Mouse (Mus musculus) embryonic facial prominence, embryonic 10.5 days (tissue): ENCODE results near the gene Ccn2. TPM values are rescaled to one million over a fixed set of nuclear protein-coding genes. Genes with fewer than 3 reads are reported as not detected.
"Not testable (repeated sequence)": the region's sequence is repeated elsewhere in the genome, so short reads cannot be mapped to it uniquely, and the experiment has no call there.

Experiments used
- DNase-seq: peaks from one replicate; pipeline ENCODE4 v3.0.0-alpha.2; 2017; ENCODE audit warnings: low spot score
- H3K27ac ChIP-seq: fragments of 300-500 bp; sonication (generic); replicated peaks from 2 replicates; pipeline ENCODE4 v1.5.1; 2016; ENCODE audit warnings: mild to moderate bottlenecking
- H3K27me3 ChIP-seq: fragments of 300-500 bp; sonication (generic); replicated peaks from 2 replicates; pipeline ENCODE4 v1.6.1; 2016; ENCODE audit warnings: low read depth, mild to moderate bottlenecking; ENCODE audit not compliant: poor library complexity, severe bottlenecking
- H3K36me3 ChIP-seq: fragments of 300-500 bp; sonication (generic); replicated peaks from 2 replicates; pipeline ENCODE4 v1.6.1; 2016; ENCODE audit warnings: mild to moderate bottlenecking, moderate library complexity
- H3K4me1 ChIP-seq: fragments of 300-500 bp; sonication (generic); 2 replicates; pipeline ENCODE4 v1.6.1; 2016
- H3K4me3 ChIP-seq: fragments of 300-500 bp; sonication (generic); 2 replicates; pipeline ENCODE4 v1.5.1; 2016; ENCODE audit warnings: mild to moderate bottlenecking, moderate library complexity
- H3K9me3 ChIP-seq: fragments of 300-500 bp; sonication (generic); 2 replicates; pipeline ENCODE4 v1.6.1; 2016; ENCODE audit warnings: mild to moderate bottlenecking
- WGBS: fragments of 180-500 bp; shearing (Covaris S2); methylation state at CpG from one replicate; pipeline ENCODE4 v1.1.7; 2016; 5-methylcytosine and 5-hydroxymethylcytosine counted together
- polyA plus RNA-seq: library from polyadenylated mRNA; unstranded; fragments of >200 nt; fragmentation: Nextera tagmentation; extraction: Ambion mirVana; gene quantifications from 2 replicates; pipeline ENCODE4 v1.2.1, GENCODE M21; 2016

Gene Ccn2
- polyA plus RNA-seq, 1 experiment from 2014 or later = 7.9 TPM

DNA sequence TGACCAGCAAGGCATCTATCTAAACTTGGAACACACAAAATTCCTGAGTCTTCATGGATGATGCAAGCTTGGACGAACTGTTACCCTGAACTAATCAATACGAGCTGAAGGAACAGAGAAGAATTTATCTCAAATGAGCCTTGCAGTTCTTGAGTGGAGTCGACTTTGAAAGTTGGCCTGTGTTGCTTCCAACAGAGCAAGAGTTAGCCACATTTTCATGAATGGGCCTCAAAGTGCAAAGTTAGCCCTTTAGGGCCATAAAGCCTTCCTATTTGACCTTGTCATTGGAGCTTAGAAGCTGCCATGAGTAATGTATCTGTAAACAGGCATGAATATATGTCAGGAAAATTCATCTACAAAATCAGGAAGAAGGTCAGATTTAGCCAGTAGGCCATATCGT, 19.5 kb downstream of the Ccn2 start:
- Histone ChIP-seq H3K36me3 (no peaks in the 10 kb centered on the region), H3K9me3 (no peaks in the 10 kb centered on the region), H3K4me1 (no peaks in the 10 kb centered on the region), H3K27ac (no peak overlapping the region), H3K4me3 (no peak overlapping the region), H3K27me3 (no peaks in the 10 kb centered on the region)
- WGBS = 88% methylated on average over 4 of the region's 4 CpGs
- no peak for DNase-seq

DNA sequence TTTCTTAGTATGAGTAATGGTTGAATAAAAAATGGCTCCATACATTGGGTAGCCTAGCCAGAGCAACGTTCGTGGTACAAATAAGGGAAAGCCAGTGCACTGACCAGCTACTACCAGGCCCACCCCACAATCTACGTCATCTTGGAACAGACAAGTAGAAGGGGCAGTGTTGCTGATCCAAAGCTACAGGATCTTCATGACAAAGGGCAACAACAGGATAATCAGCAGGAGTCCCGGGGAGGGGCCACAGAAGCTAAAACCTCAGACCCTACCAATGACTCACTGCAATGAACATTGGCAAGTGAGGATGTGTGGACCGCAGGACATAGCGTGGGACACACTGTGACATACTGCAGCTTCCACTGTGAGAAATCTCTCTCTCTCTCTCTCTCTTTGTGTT, 20.6 kb downstream of the Ccn2 start:
- DNase-seq = no peak
- H3K4me1 ChIP-seq = no peaks in the 10 kb centered on the region
- no peaks in the 10 kb centered on the region for H3K27me3 ChIP-seq
- no peaks in the 10 kb centered on the region for H3K36me3 ChIP-seq
- 83% methylated on average over 6 of the region's 6 CpGs for WGBS
- no peaks in the 10 kb centered on the region for H3K9me3 ChIP-seq
- H3K4me3 ChIP-seq = no peak overlapping the region
- H3K27ac ChIP-seq = no peak overlapping the region

DNA sequence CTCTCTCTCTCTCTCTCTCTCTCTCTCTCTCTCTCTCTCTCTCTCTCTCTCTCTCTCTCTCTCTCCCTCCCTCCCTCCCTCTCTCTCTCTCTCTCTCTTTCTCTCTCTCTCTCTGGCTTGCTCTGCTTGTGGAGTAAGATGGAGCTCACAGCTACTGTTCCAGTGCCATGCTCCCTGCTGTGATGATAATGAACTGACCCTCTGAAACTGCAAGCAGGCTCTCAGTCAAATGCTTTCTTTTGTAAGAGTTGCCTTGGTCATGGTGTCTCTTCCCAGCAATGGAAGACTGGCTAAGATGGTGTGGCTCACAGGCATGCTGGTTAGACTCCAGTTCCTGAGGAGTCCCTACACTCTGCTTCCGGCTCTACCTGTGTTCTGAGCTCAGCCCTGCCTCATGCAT, 21.3 kb downstream of the Ccn2 start:
- not testable (repeated sequence) for H3K27ac ChIP-seq, H3K4me1 ChIP-seq, H3K9me3 ChIP-seq, H3K36me3 ChIP-seq, H3K4me3 ChIP-seq, H3K27me3 ChIP-seq, DNase-seq
- WGBS = 90% methylated on average over 1 of the region's 1 CpGs

DNA sequence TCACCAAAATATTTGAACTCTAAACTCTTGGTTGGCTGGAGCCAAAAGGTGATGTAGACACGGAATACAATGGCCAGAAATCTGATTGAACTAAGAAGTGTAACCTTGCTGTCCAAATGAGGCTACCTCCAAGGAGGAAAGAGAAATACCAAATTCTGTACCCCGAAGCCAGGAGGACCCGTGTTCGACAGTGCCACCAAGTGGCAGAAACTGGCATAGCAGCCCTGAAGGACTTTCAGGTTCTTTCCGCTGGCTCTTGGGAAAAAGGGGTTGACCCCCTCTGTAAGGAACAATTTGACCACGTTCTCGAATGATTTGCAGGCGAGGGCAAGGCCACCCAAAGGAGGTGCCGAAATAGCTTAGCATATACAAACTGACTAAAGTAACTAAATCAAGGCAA, 26.3 kb downstream of the Ccn2 start:
- no peaks in the 10 kb centered on the region for H3K4me1 ChIP-seq
- H3K4me3 ChIP-seq = no peak overlapping the region
- peak; percentile 65 for DNase-seq
- H3K27ac ChIP-seq = no peak overlapping the region
- no peaks in the 10 kb centered on the region for H3K9me3 ChIP-seq
- no peaks in the 10 kb centered on the region for H3K27me3 ChIP-seq
- 39% methylated on average over 9 of the region's 9 CpGs for WGBS
- no peaks in the 10 kb centered on the region for H3K36me3 ChIP-seq

DNA sequence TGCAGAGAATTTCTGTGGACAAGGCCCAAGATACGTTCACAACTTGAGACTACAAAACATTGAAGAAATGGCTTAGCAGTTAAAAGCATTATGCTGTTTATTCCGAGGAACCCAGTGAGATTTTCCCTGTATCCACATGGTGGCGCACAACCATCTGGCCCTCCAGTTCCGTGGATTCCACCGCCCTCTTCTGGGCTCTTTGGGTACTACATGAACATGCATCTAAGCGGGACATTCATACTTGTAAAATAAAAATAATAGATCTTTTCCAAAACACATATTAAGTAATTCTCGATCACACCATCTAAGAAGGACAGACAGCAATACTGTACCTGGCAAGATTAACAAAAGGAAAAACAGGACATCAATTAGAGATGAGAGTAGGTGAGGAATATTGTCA, 27.3 kb downstream of the Ccn2 start:
- 23% methylated on average over 7 of the region's 7 CpGs for WGBS
- no peaks in the 10 kb centered on the region for H3K36me3 ChIP-seq
- no peak overlapping the region for H3K27ac ChIP-seq
- no peaks in the 10 kb centered on the region for H3K4me1 ChIP-seq
- peak; percentile 77 for DNase-seq
- no peaks in the 10 kb centered on the region for H3K9me3 ChIP-seq
- no peak overlapping the region for H3K4me3 ChIP-seq
- no peaks in the 10 kb centered on the region for H3K27me3 ChIP-seq

DNA sequence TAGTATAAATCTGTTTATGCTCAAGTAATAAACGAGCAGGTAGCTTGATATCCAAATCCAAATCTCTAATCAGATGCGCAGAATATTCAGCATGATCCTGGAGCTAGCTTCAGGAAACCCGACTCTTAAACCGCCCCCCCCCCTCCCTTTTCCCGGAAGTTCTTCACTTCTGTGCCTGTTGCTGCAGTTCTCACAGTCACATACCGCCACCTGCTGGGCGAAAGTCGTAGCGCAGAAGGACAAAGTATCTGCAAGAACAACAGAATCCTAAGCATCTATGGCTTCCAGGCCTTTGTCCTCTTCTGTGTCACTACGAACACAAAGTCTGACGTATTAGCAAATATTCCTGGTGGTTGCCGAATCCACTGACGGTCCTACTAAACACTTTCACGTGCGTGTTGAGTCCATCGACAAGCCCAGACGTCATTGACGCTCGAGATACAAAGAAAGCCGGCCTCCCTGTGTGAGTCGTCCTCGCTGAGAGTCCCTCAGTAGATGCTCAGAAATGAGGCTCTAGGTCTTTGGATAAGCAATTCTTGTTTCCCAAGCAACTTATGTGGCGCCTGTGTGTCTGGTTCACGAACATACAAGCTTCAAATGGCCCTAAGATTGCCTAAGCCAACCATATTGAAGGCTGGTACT, 29.9 kb downstream of the Ccn2 start:
- H3K4me3 ChIP-seq = peak overlapping the region; percentile 21; the same call in 1 of the 2 replicates
- no peaks in the 10 kb centered on the region for H3K36me3 ChIP-seq
- H3K9me3 ChIP-seq = no peaks in the 10 kb centered on the region
- peaks cover 8% of the 10 kb centered on the region; the same call in 1 of the 2 replicates for H3K27me3 ChIP-seq
- WGBS = 39% methylated on average over 24 of the region's 24 CpGs
- no peaks in the 10 kb centered on the region for H3K4me1 ChIP-seq
- peak; percentile 92 for DNase-seq
- peak overlapping the region; percentile 70 for H3K27ac ChIP-seq

DNA sequence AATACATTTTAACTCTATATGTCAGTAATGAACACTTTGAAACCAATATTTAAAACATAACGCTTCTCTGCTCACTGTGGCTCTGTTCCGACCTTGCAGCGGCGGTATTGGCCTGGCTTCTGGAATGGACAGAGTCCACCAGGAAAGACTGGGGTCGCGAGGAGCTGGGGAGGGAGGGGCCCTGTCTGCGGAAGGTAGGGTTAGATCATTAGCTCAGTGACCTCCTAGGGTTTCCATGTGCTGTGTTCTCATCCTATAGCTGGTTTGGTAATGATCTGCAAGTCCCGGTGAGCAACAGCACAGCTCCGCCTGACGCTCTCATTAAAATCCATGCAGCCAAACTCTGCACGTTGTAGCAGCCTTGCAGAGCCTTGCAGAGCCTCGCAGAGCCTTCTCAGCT, 32.0 kb downstream of the Ccn2 start:
- 72% methylated on average over 12 of the region's 12 CpGs for WGBS
- H3K4me3 ChIP-seq = no peak overlapping the region
- no peak for DNase-seq
- H3K27ac ChIP-seq = no peak overlapping the region
- no peaks in the 10 kb centered on the region for H3K4me1 ChIP-seq
- H3K27me3 ChIP-seq = peaks cover 8% of the 10 kb centered on the region; the same call in 1 of the 2 replicates
- H3K36me3 ChIP-seq = no peaks in the 10 kb centered on the region
- H3K9me3 ChIP-seq = no peaks in the 10 kb centered on the region

DNA sequence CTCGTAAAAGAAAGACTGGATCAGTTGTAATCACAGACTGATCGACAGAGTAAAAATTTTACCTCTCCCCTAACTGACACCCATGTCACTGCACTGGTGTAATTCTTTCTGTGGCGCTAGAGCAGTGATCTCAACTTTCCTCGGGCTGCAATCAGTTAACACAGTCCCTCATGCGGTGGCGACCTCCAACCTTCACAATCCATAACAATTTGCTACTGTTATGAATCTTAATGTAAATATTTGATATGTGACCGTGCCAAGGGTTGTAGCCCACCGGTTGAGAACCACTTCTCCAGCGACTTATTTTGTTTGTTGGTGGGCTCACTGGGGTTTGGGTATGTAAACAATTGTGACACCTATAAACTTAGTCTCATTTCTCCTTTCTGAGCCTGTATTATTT, 33.2 kb downstream of the Ccn2 start:
- no peak overlapping the region for H3K4me3 ChIP-seq
- 83% methylated on average over 9 of the region's 9 CpGs for WGBS
- no peaks in the 10 kb centered on the region for H3K36me3 ChIP-seq
- H3K4me1 ChIP-seq = no peaks in the 10 kb centered on the region
- H3K27ac ChIP-seq = no peak overlapping the region
- no peaks in the 10 kb centered on the region for H3K9me3 ChIP-seq
- H3K27me3 ChIP-seq = peaks cover 8% of the 10 kb centered on the region; the same call in 1 of the 2 replicates
- no peak for DNase-seq

DNA sequence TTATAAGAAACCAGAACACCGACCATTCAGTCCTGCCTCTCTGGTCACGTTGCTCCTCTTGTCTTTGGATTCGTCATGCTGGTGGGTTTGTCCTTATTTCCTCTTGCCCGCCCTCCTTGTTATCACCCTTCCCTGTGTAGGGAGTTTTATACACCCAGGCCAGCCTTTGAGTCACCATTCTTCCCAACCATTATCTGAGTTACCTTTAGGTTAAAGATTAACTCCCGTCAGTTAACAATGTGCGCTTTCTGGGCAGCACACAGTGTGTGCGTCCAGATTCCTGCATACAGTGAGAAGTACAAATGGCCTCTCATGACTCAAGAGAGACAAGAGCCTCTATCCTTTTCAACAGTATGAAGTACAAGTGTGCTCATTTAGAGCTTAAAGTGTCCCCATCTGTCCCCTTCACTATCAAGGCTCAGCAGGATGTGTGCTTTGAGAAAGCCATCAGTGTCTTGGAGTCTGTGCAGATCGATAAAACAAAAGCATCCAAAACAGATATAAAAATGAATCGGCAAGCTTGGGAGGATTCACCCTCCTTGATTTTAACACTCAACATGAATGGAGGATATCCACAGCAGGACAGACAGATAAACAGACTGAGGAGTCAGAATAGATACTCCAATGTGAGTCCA, 34.0 kb downstream of the Ccn2 start:
- no peaks in the 10 kb centered on the region for H3K36me3 ChIP-seq
- H3K9me3 ChIP-seq = no peaks in the 10 kb centered on the region
- no peak overlapping the region for H3K27ac ChIP-seq
- no peak overlapping the region for H3K4me3 ChIP-seq
- peaks cover 8% of the 10 kb centered on the region; the same call in 1 of the 2 replicates for H3K27me3 ChIP-seq
- H3K4me1 ChIP-seq = no peaks in the 10 kb centered on the region; the same call in 1 of the 2 replicates
- 84% methylated on average over 9 of the region's 9 CpGs for WGBS
- DNase-seq = no peak

DNA sequence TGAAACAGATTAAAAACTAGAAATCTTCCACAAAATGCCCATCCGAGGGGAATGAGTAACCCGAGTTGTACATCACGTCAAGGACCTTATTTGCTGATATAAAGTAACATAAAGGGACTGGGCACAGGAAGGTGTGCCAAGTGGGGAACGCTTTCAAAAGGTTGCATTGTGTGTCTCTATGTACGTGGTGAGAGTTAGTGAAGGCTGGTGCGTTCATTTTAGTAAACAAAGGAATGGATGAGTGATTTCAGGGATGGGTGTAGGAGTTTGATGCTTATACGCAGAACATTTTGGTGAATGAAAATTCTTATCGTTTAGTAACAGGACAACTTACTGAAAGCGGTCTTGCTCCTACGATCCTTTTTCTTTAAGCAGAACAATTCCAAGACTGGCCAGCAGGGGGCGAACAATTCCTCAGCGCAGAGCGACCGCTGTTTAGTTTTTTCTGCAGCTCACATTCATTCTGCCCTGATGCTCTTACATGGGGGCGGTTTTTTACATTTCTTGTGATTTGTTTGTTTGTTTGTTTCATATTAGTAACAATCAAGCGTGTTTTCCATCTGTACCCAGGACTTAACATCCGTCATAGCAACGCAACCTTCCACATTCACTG, 35.3 kb downstream of the Ccn2 start:
- whole genome bisulfite sequencing = 26% methylated on average over 18 of the region's 18 CpGs
- peak; percentile 81 for DNase-seq
- Histone ChIP-seq H3K9me3 (no peaks in the 10 kb centered on the region), H3K4me3 (no peak overlapping the region), H3K36me3 (no peaks in the 10 kb centered on the region), H3K27ac (no peak overlapping the region), H3K27me3 (peaks cover 8% of the 10 kb centered on the region; the same call in 1 of the 2 replicates), H3K4me1 (no peaks in the 10 kb centered on the region; the same call in 1 of the 2 replicates)

DNA sequence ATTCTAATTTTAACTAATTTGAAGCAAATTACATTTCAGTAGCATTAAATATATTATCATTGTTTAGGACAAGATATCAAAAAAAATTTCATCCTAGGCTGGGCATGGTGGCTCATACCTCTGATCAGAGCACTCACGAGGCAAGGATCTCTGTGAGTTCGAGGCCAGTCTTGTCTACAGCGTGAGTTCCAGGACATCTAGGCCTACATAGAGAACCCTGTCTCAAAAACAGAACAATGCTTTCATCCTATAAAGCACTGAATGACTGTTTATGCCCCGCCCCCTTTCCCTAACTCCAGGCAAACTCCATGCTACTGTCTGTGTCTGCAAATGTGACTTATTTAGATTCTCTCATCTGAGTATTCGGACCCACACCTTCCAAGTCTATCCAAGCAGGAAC, 35.9 kb downstream of the Ccn2 start:
- no peak for DNase-seq
- no peaks in the 10 kb centered on the region for H3K36me3 ChIP-seq
- H3K27ac ChIP-seq = no peak overlapping the region
- H3K4me1 ChIP-seq = no peaks in the 10 kb centered on the region; the same call in 1 of the 2 replicates
- 91% methylated on average over 5 of the region's 5 CpGs for whole genome bisulfite sequencing
- no peak overlapping the region for H3K4me3 ChIP-seq
- peaks cover 8% of the 10 kb centered on the region; the same call in 1 of the 2 replicates for H3K27me3 ChIP-seq
- H3K9me3 ChIP-seq = no peaks in the 10 kb centered on the region

DNA sequence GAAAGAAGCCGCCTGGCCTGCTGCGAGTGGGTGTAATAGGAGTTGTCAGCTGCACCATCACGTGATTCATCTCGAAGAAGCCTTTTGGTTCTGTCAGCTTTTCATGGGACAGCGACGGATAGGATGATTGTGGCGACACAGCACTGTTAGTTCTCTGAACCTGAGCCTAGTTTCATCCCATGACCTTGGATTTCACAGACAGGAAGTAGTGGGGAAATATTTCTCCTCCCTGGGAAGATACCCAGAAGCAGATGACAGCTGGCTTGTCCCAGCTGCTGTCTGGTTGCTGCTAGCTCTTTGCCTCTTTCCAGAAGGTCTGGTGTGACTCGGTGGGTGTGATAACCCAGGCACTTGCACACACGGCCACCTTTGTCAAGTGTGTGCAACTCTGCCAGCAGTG, 39.0 kb downstream of the Ccn2 start:
- no peak for DNase-seq
- Histone ChIP-seq H3K4me3 (no peak overlapping the region), H3K9me3 (no peaks in the 10 kb centered on the region), H3K36me3 (no peaks in the 10 kb centered on the region), H3K4me1 (peaks cover 13% of the 10 kb centered on the region), H3K27ac (peak overlapping the region; percentile 30), H3K27me3 (peaks cover 2% of the 10 kb centered on the region; the same call in 1 of the 2 replicates)
- WGBS = 79% methylated on average over 9 of the region's 9 CpGs

DNA sequence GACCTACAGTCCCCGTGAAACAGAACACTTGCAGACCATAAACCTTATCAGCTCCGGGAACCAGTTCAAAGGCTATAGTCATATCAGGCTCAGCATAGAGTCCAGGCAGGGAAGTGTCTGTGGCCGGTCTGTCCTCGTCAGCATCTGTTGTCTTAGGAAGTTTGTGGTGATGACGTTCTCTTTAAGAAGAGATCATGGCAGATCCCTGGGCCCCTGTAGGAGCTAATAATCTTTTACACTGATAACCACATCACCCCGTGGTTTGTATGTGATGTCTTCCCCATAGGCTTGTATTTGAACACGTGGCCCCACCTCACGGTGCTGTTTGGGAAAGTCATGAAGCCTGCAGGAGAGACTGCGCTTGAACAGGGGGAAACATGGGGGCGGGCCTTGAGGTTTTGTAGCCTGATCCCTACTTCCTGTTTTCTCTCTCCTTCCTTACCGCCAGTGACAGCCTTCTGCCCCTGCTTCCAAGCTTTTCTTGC, 40.1 kb downstream of the Ccn2 start:
- peaks cover 19% of the 10 kb centered on the region for H3K4me1 ChIP-seq
- H3K27me3 ChIP-seq = no peaks in the 10 kb centered on the region
- H3K4me3 ChIP-seq = no peak overlapping the region
- H3K27ac ChIP-seq = 0 out of 2 replicates have a peak overlapping the region, but pooled peaks have one; percentile 20
- WGBS = 84% methylated on average over 11 of the region's 11 CpGs
- no peaks in the 10 kb centered on the region for H3K9me3 ChIP-seq
- DNase-seq = no peak
- H3K36me3 ChIP-seq = no peaks in the 10 kb centered on the region
